Mouse (Mus musculus): ENCODE measurements at regions not wholly inside any gene's neighbourhood (a gene's known extent, or its start where the extent isn't known, plus 50 kb on each side); places are given as distances from the start of the nearest gene placed in this dataset.
A peak's percentile ranks its signal among the peaks of the same experiment; 100 is the strongest.

- no peak for DNase-seq (ENCODE audit: low spot score in 2 of 2)
Measured at GRCm38 (mm10) chr8:30797341-30797740, 2631.2 kb upstream of the 5930422O12Rik start.

GRCm38 (mm10) chr8:30817028-30817427 lies 2611.5 kb upstream of the 5930422O12Rik start:
- DNase-seq (ENCODE audit: low spot score in 2 of 2), result no peak

- no peak for DNase-seq (ENCODE audit: low spot score in 2 of 2)
Measured at GRCm38 (mm10) chr8:30822835-30823587, 2605.5 kb upstream of the 5930422O12Rik start.

- DNase-seq (ENCODE audit: low spot score in 2 of 2), result no peak
Measured at GRCm38 (mm10) chr8:30823588-30823938, 2604.9 kb upstream of the 5930422O12Rik start.

GRCm38 (mm10) chr8:30826021-30826420 lies 2602.5 kb upstream of the 5930422O12Rik start:
- DNase-seq (ENCODE audit: low spot score in 2 of 2), result no peak

- no peak for DNase-seq (ENCODE audit: low spot score in 2 of 2)
Measured at GRCm38 (mm10) chr8:30838056-30838455, 2590.5 kb upstream of the 5930422O12Rik start.

GRCm38 (mm10) chr8:30840064-30840463 lies 2588.4 kb upstream of the 5930422O12Rik start:
- DNase-seq (ENCODE audit: low spot score in 2 of 2), result peak in 1 of 2 experiments; percentile 11

GRCm38 (mm10) chr8:30863017-30863416 lies 2565.5 kb upstream of the 5930422O12Rik start:
- no peak for DNase-seq (ENCODE audit: low spot score in 2 of 2)

- no peak for DNase-seq (ENCODE audit: low spot score in 2 of 2)
Measured at GRCm38 (mm10) chr8:30906044-30906695, 2522.3 kb upstream of the 5930422O12Rik start.

GRCm38 (mm10) chr8:30913664-30914063 lies 2514.8 kb upstream of the 5930422O12Rik start:
- no peak for DNase-seq (ENCODE audit: low spot score in 2 of 2)

GRCm38 (mm10) chr8:30915127-30915526 lies 2513.4 kb upstream of the 5930422O12Rik start:
- no peak for DNase-seq (ENCODE audit: low spot score in 2 of 2)

- DNase-seq (ENCODE audit: low spot score in 2 of 2), result peak in 1 of 2 experiments; percentile 1
Measured at GRCm38 (mm10) chr8:30915601-30916171, 2512.8 kb upstream of the 5930422O12Rik start.

- DNase-seq (ENCODE audit: low spot score in 2 of 2), result no peak
Measured at GRCm38 (mm10) chr8:30916184-30916751, 2512.2 kb upstream of the 5930422O12Rik start.

GRCm38 (mm10) chr8:30921451-30921850 lies 2507.1 kb upstream of the 5930422O12Rik start:
- DNase-seq (ENCODE audit: low spot score in 2 of 2), result no peak

- peak in 1 of 2 experiments; percentile 7 for DNase-seq (ENCODE audit: low spot score in 2 of 2)
Measured at GRCm38 (mm10) chr8:30923301-30924159, 2505.0 kb upstream of the 5930422O12Rik start.

GRCm38 (mm10) chr8:30924160-30924534 lies 2504.4 kb upstream of the 5930422O12Rik start:
- DNase-seq (ENCODE audit: low spot score in 2 of 2), result no peak

- DNase-seq (ENCODE audit: low spot score in 2 of 2), result no peak
Measured at GRCm38 (mm10) chr8:30924656-30925055, 2503.9 kb upstream of the 5930422O12Rik start.

GRCm38 (mm10) chr8:30937449-30938075 lies 2490.9 kb upstream of the 5930422O12Rik start:
- no peak for DNase-seq (ENCODE audit: low spot score in 2 of 2)

GRCm38 (mm10) chr8:30940901-30941300 lies 2487.6 kb upstream of the 5930422O12Rik start:
- no peak for DNase-seq (ENCODE audit: low spot score in 2 of 2)

- no peak for DNase-seq (ENCODE audit: low spot score in 2 of 2)
Measured at GRCm38 (mm10) chr8:30941511-30942175, 2486.9 kb upstream of the 5930422O12Rik start.

Data from heart, adult 9 months (tissue).